In the genomic region with DNA sequence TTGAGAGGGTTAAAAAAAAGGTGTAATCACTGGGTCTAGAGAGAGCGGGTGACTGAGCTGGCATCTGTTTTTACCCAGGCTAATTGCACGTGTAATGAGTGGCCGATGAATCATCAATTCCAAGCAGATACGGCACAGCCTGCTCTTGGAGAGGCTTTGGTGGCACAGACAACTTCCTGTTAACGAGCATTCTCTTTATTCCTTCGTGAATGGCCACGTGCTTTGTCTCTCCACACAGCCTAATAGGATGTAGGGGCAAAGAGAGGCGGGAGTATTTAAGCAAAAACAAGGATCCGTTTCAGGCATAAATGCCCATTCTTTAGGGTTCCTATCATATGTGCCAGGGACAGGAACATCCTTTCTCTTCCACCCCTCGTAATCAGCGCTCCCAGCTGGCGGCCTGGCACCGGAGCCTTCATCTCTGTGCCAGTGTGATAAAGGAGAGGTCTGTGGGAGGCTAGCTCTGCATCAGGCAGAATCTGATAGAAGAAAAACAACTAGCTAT, we compare ENCODE assay signal across 10 mouse cellular contexts. TPM values are rescaled to one million over a fixed set of nuclear protein-coding genes. Genes with fewer than 3 reads are reported as not detected.
DNase-seq lines count a peak whose midpoint lies in the region; ATAC-seq and TF ChIP-seq lines count a peak whose summit lies in the region.
"Had no signal": no experiment of that assay in that cellular context is flagged by ENCODE, and none has a peak within 500 bp of the region (broad histone marks: within the 10 kb centered on the region; RNA-seq: fewer than 3 reads in every experiment).

No protein-coding gene starts in this region.

- peak; percentile 67 for DNase-seq in cerebellum, adult 2 months
- DNase-seq in MN1 (ENCODE audit: low spot score): peak; percentile 86
- DNase-seq in frontal cortex, postnatal 36 days (ENCODE audit: low spot score in 2 of 2): peak; percentile 76 to 77
- peak; percentile 67 for DNase-seq in liver, postnatal 0 days
- DNase-seq in embryo, embryonic 9.5 days (ENCODE audit: extremely low spot score): no peak

- H3K36me3 ChIP-seq in liver, postnatal 0 days (replicated peaks; ENCODE audit: insufficient read depth, low read length): peaks cover 15% of the 10 kb centered on the region
- peaks cover 3% of the 10 kb centered on the region for H3K36me3 ChIP-seq in testis, adult 2 months (ENCODE audit: control insufficient read depth, insufficient read depth, low read length)

- peak overlapping the region; percentile 29 for H3K4me2 ChIP-seq in liver, postnatal 0 days (ENCODE audit: low read depth, low read length)
- H3K4me2 ChIP-seq: limb, embryonic 13.5 days had no signal

- no peak for TF ChIP-seq CTCF in cerebellum, adult 2 months (IDR thresholded peaks at IDR 0.05; ENCODE audit: borderline replicate concordance, insufficient read depth, low read depth, low read length)
- no peak for TF ChIP-seq CTCF in liver, postnatal 0 days (IDR thresholded peaks at IDR 0.05; ENCODE audit: low read depth)
- no peak for TF ChIP-seq CTCF in testis, adult 2 months (IDR thresholded peaks at IDR 0.05; ENCODE audit: control insufficient read depth, insufficient read depth, insufficient replicate concordance, low read depth, low read length)

- WGBS in cerebellum, adult 2 months: 11% methylated on average over 13 of the region's 13 CpGs
- 54% methylated on average over 13 of the region's 13 CpGs for WGBS in liver, postnatal 0 days (ENCODE audit: insufficient replicate concordance)

- peak; percentile 95 for TF ChIP-seq EP300 in liver, postnatal 0 days (IDR thresholded peaks at IDR 0.05; ENCODE audit: low read depth)

- no peaks in the 10 kb centered on the region for H3K27me3 ChIP-seq in cerebellum, adult 2 months (ENCODE audit: control insufficient read depth, insufficient read depth, low read length)
- H3K27me3 ChIP-seq in liver, postnatal 0 days (ENCODE audit: insufficient read depth, low read length): no peaks in the 10 kb centered on the region
- no peaks in the 10 kb centered on the region for H3K27me3 ChIP-seq in testis, adult 2 months (ENCODE audit: control insufficient read depth, insufficient read depth, low read length)
- H3K27me3 ChIP-seq: CH12.LX; limb, embryonic 13.5 days had no signal

- H3K4me3 ChIP-seq in cerebellum, adult 2 months (replicated peaks; ENCODE audit: insufficient read depth, low read depth, low read length): no peak overlapping the region
- no peak overlapping the region for H3K4me3 ChIP-seq in liver, postnatal 0 days (ENCODE audit: low read depth, low read length)
- no peak overlapping the region for H3K4me3 ChIP-seq in testis, adult 2 months (ENCODE audit: control insufficient read depth, low read depth, low read length)
- H3K4me3 ChIP-seq: limb, embryonic 13.5 days had no signal

- peaks cover 41% of the 10 kb centered on the region for H3K4me1 ChIP-seq in cerebellum, adult 2 months (ENCODE audit: control insufficient read depth, insufficient read depth, low read length)
- H3K4me1 ChIP-seq in liver, postnatal 0 days (ENCODE audit: insufficient read depth): peaks cover 39% of the 10 kb centered on the region
- peaks cover 6% of the 10 kb centered on the region for H3K4me1 ChIP-seq in testis, adult 2 months (ENCODE audit: control insufficient read depth, insufficient read depth, low read length)

- peak overlapping the region; percentile 93 for H3K27ac ChIP-seq in cerebellum, adult 2 months (ENCODE audit: insufficient read depth, low read length)
- peak overlapping the region; percentile 70 for H3K27ac ChIP-seq in liver, postnatal 0 days (ENCODE audit: low read depth)
- H3K27ac ChIP-seq in testis, adult 2 months (ENCODE audit: control insufficient read depth, insufficient read depth, low read depth, low read length): peak overlapping the region; percentile 48; the same call in 1 of the 2 replicates
- H3K27ac ChIP-seq: limb, embryonic 13.5 days had no signal

- TF ChIP-seq POLR2A in cerebellum, adult 2 months (IDR thresholded peaks at IDR 0.05; ENCODE audit: borderline replicate concordance, insufficient read depth, low read length): no peak
- no peak for TF ChIP-seq POLR2A in testis, adult 2 months (IDR thresholded peaks at IDR 0.05; ENCODE audit: control insufficient read depth, low read depth, low read length)

- 0 out of 2 replicates have a peak overlapping the region, but pooled peaks have one; percentile 24 for H3K9ac ChIP-seq in liver, postnatal 0 days (replicated peaks)
- H3K9ac ChIP-seq: limb, embryonic 13.5 days had no signal

- no peak for ATAC-seq in cerebellum, adult (ENCODE audit: insufficient number of reproducible peaks, low FRiP score, low TSS enrichment)
- ATAC-seq in liver, postnatal 0 days: peak; percentile 70
- no peak for ATAC-seq in CD4-positive, CD25-positive, alpha-beta regulatory T cell, adult 4 months

- H3K9me3 ChIP-seq in liver, postnatal 0 days (ENCODE audit: low read length): no peaks in the 10 kb centered on the region
- H3K9me3 ChIP-seq: limb, embryonic 13.5 days had no signal

RNA-seq across cellular contexts. Expression of a gene that starts 1.9 kb away (rescaled TPM):
- 130 and 143 TPM in 2 replicates for polyA plus RNA-seq in cerebellum, adult 2 months (2012; rRNA removed)
- polyA plus RNA-seq in liver, postnatal 0 days (2015; fragmentation: Nextera tagmentation; extraction: Ambion mirVana): 147 and 150 TPM in 2 replicates
- polyA plus RNA-seq in testis, adult 2 months (2012; rRNA removed): 16.6 and 16.9 TPM in 2 replicates
- under 1 TPM in 1 of 2 experiments, not detected in 1; 0.41 TPM for polyA plus RNA-seq in CD4-positive, CD25-positive, alpha-beta regulatory T cell, adult 4 months (2017; shearing (Covaris generic))

RNA-seq across cellular contexts. Expression of a gene that starts 10.0 kb away (rescaled TPM):
- 351 and 364 TPM in 2 replicates for polyA plus RNA-seq in cerebellum, adult 2 months (2012; rRNA removed)
- 111 and 117 TPM in 2 replicates for polyA plus RNA-seq in liver, postnatal 0 days (2015; fragmentation: Nextera tagmentation; extraction: Ambion mirVana)
- polyA plus RNA-seq in testis, adult 2 months (2012; rRNA removed): 50.5 and 51.6 TPM in 2 replicates
- 100 to 1,000 TPM; 139 to 168 TPM for polyA plus RNA-seq in CD4-positive, CD25-positive, alpha-beta regulatory T cell, adult 4 months (2017; shearing (Covaris generic))

RNA-seq across cellular contexts. Expression of a gene that starts 10.1 kb away (rescaled TPM):
- polyA plus RNA-seq in cerebellum, adult 2 months (2012; rRNA removed): not detected in 2 replicates
- polyA plus RNA-seq in liver, postnatal 0 days (2015; fragmentation: Nextera tagmentation; extraction: Ambion mirVana): 1.3 and 2.9 TPM in 2 replicates
- not detected in 2 replicates for polyA plus RNA-seq in testis, adult 2 months (2012; rRNA removed)
- not detected for polyA plus RNA-seq in CD4-positive, CD25-positive, alpha-beta regulatory T cell, adult 4 months (2017; shearing (Covaris generic))
- polyA plus RNA-seq: limb, embryonic 13.5 days had no signal

RNA-seq across cellular contexts. Expression of a gene that starts 13.5 kb away (rescaled TPM):
- polyA plus RNA-seq in cerebellum, adult 2 months (2012; rRNA removed): 82.3 and 87.1 TPM in 2 replicates
- 4.7 and 5.3 TPM in 2 replicates for polyA plus RNA-seq in liver, postnatal 0 days (2015; fragmentation: Nextera tagmentation; extraction: Ambion mirVana)
- polyA plus RNA-seq in testis, adult 2 months (2012; rRNA removed): 26.3 and 30.9 TPM in 2 replicates
- polyA plus RNA-seq in CD4-positive, CD25-positive, alpha-beta regulatory T cell, adult 4 months (2017; shearing (Covaris generic)): 10 to 100 TPM; 10.0 to 14.8 TPM

RNA-seq across cellular contexts. Expression of a gene that starts 45.2 kb away (rescaled TPM):
- 102 and 104 TPM in 2 replicates for polyA plus RNA-seq in cerebellum, adult 2 months (2012; rRNA removed)
- 0.38 and 0.54 TPM in 2 replicates for polyA plus RNA-seq in liver, postnatal 0 days (2015; fragmentation: Nextera tagmentation; extraction: Ambion mirVana)
- 0.07 and 0.16 TPM in 2 replicates for polyA plus RNA-seq in testis, adult 2 months (2012; rRNA removed)
- under 1 TPM in 1 of 2 experiments, not detected in 1; 0.52 TPM for polyA plus RNA-seq in CD4-positive, CD25-positive, alpha-beta regulatory T cell, adult 4 months (2017; shearing (Covaris generic))

Comparison
In these comparisons a context has a peak if more than half of its experiments do, and no peak if none do; other contexts are left out.
1. RNA of a gene that starts 1.9 kb away (polyA plus RNA-seq): 147 to 150 TPM in liver, postnatal 0 days, 130 to 143 TPM in cerebellum, adult 2 months and 16.6 to 16.9 TPM in testis, adult 2 months; 0.41 TPM in CD4-positive, CD25-positive, alpha-beta regulatory T cell, adult 4 months; every median in the first group is over 10 times any median in the second.
2. Peak in every context shown above with its lines, with median percentiles within 50 percentile points of each other: H3K27ac ChIP-seq.